Mouse (Mus musculus): ENCODE measurements around the gene Tsku. TPM values are rescaled to one million over a fixed set of nuclear protein-coding genes. Genes with fewer than 3 reads are reported as not detected.

The Tsku gene
- total RNA-seq, 2 experiments from 2014 or later = 1.7 to 2.0 TPM

GRCm38 (mm10) chr7:98353616-98354015, 7.5 kb downstream of the Tsku start:
- no peak for DNase-seq (ENCODE audit: low spot score in 2 of 2)
- Histone ChIP-seq H3K27ac (no peak overlapping the region), H3K4me3 (no peak overlapping the region)
- no peak for TF ChIP-seq CTCF (conservative IDR thresholded peaks at IDR 0.05)

- DNase-seq (ENCODE audit: low spot score in 2 of 2) = no peak
- Histone ChIP-seq H3K4me3 (no peak overlapping the region), H3K27ac (no peak overlapping the region)
- no peak for TF ChIP-seq CTCF (conservative IDR thresholded peaks at IDR 0.05)
These were observed 9.6 kb downstream of the Tsku start for GRCm38 (mm10) chr7:98351523-98351922.

- no peak for DNase-seq (ENCODE audit: low spot score in 2 of 2)
- H3K4me3 ChIP-seq = no peak overlapping the region
- no peak overlapping the region for H3K27ac ChIP-seq
- TF ChIP-seq CTCF (conservative IDR thresholded peaks at IDR 0.05) = no peak
These were observed 11.3 kb downstream of the Tsku start for GRCm38 (mm10) chr7:98349821-98350220.

- Histone ChIP-seq H3K4me3 (no peak overlapping the region), H3K27ac (no peak overlapping the region)
- TF ChIP-seq CTCF (conservative IDR thresholded peaks at IDR 0.05) = peak; percentile 90
- peak; percentile 71 to 90 for DNase-seq (ENCODE audit: low spot score in 2 of 2)
These were observed 12.0 kb downstream of the Tsku start for GRCm38 (mm10) chr7:98349096-98349495.

DNA sequence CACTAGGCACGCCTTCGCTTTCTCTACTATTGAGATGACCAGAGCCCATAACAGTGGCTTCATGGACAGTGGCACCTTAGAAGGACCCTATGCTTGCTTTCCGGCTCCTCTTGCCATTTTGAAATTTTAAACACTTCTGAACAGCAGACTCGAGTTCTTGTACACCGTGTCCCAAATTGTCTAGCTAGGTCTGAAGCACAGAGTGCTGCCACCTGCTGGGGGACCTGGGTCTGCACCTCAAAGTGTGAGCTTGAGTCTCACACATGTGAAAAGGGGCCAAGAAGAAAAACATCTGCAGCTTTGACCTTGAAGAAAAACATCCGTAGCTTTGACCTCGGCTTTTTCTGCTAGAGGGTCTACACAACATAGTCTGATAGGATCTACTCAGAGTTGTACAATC, 13.1 kb downstream of the Tsku start:
- peak; percentile 29 to 62 for DNase-seq (ENCODE audit: low spot score in 2 of 2)
- no peak overlapping the region for H3K4me3 ChIP-seq
- no peak overlapping the region for H3K27ac ChIP-seq
- peak; percentile 91 for TF ChIP-seq CTCF (conservative IDR thresholded peaks at IDR 0.05)

- no peak for TF ChIP-seq CTCF (conservative IDR thresholded peaks at IDR 0.05)
- Histone ChIP-seq H3K27ac (no peak overlapping the region), H3K4me3 (no peak overlapping the region)
- DNase-seq (ENCODE audit: low spot score in 2 of 2) = no peak
These were observed 13.7 kb downstream of the Tsku start for GRCm38 (mm10) chr7:98347471-98347870.

- no peak for TF ChIP-seq CTCF (conservative IDR thresholded peaks at IDR 0.05)
- no peak overlapping the region for H3K27ac ChIP-seq
- H3K4me3 ChIP-seq = no peak overlapping the region
- no peak for DNase-seq (ENCODE audit: low spot score in 2 of 2)
These were observed 16.1 kb downstream of the Tsku start for GRCm38 (mm10) chr7:98345036-98345435.

GRCm38 (mm10) chr7:98344361-98344760, 16.8 kb downstream of the Tsku start:
- Histone ChIP-seq H3K4me3 (no peak overlapping the region), H3K27ac (no peak overlapping the region)
- DNase-seq (ENCODE audit: low spot score in 2 of 2) = peak in 1 of 2 experiments; percentile 46
- TF ChIP-seq CTCF (conservative IDR thresholded peaks at IDR 0.05) = peak; percentile 75

- TF ChIP-seq CTCF (conservative IDR thresholded peaks at IDR 0.05) = no peak
- H3K27ac ChIP-seq = no peak overlapping the region
- H3K4me3 ChIP-seq = no peak overlapping the region
- no peak for DNase-seq (ENCODE audit: low spot score in 2 of 2)
These were observed 18.9 kb downstream of the Tsku start for GRCm38 (mm10) chr7:98342249-98342648.

DNA sequence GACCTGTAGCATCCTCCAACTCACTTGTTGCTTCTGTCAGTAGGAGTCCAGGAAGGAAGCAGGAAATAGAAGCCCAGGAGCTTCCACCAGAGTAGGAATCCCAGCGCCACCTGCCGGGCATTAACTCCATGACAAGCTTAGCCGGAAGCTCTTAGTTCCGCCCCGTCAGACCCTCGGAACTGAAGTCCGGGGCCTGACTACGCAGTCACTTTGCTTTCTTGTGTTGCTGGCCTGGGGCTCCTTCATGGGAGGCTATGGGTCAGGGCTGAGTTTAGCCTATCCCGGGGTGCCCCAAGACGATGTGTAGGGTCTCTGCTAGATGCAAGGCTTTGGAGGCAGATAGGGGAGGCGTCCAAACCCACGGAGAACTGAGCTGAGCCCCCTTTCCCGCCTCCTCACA, 19.7 kb downstream of the Tsku start:
- peak; percentile 93 for TF ChIP-seq CTCF (conservative IDR thresholded peaks at IDR 0.05)
- peak; percentile 79 to 85 for DNase-seq (ENCODE audit: low spot score in 2 of 2)
- peak overlapping the region; percentile 57 for H3K4me3 ChIP-seq
- peak overlapping the region; percentile 43; the same call in 1 of the 2 replicates for H3K27ac ChIP-seq

DNA sequence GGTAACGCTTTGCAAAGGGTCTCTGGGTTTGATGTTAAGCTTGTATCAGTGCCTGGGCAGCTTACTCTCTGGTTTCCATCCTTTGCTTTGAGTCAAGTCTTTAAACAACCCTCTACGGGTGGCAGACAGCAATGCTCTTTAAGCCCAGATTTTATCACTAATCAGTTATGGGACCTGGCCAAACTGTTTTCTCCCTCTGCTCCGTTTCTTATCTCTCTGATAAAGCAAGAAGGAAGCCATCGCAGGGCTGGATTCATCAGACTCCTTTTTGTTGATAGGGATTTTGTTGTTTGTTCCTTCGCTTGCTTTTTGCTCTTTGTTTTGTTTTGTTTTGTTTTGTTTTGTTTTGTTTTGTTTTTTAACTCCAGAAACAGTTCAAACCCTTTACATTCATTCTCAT, 20.8 kb downstream of the Tsku start:
- DNase-seq (ENCODE audit: low spot score in 2 of 2) = no peak
- Histone ChIP-seq H3K4me3 (no peak overlapping the region), H3K27ac (no peak overlapping the region)
- TF ChIP-seq CTCF (conservative IDR thresholded peaks at IDR 0.05) = no peak

DNA sequence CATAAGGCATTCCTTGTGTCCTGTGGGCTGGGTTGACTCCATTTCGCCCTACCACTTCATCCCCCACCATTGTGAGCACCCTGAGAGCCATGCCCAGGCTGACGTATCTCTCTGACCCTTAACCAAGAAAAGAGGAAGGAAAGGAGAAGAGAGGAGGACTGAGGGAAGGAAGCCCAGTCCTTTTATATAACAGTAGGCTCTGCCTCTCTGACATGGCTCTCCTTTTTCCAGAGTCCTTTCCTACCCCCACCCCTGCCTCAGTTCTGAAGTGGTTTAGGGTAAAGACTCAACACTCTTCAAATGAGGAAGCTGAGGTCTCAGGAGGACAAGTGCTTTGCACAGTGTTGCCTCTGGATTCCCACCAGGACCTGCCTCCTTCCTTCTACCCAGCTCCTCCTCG, 27.1 kb downstream of the Tsku start:
- H3K4me3 ChIP-seq = no peak overlapping the region
- no peak for DNase-seq (ENCODE audit: low spot score in 2 of 2)
- no peak overlapping the region for H3K27ac ChIP-seq
- no peak for TF ChIP-seq CTCF (conservative IDR thresholded peaks at IDR 0.05)

- Histone ChIP-seq H3K4me3 (no peak overlapping the region), H3K27ac (no peak overlapping the region)
- no peak for DNase-seq (ENCODE audit: low spot score in 2 of 2)
- no peak for TF ChIP-seq CTCF (conservative IDR thresholded peaks at IDR 0.05)
These were observed 27.6 kb downstream of the Tsku start for GRCm38 (mm10) chr7:98333507-98333906.

- Histone ChIP-seq H3K27ac (no peak overlapping the region), H3K4me3 (no peak overlapping the region)
- DNase-seq (ENCODE audit: low spot score in 2 of 2) = no peak
- TF ChIP-seq CTCF (conservative IDR thresholded peaks at IDR 0.05) = no peak
These were observed 28.3 kb downstream of the Tsku start for GRCm38 (mm10) chr7:98332678-98333397.

Measured in layer of hippocampus, adult 2 months (tissue).